18 mouse cellular contexts compared by ENCODE assay signal in genomic region chr13:111136392-111136791, GRCm38 (mm10).
DNase-seq lines count a peak whose midpoint lies in the region; ATAC-seq lines count a peak whose summit lies in the region.
"Had no signal": no experiment of that assay in that cellular context is flagged by ENCODE, and none has a peak within 500 bp of the region (broad histone marks: within the 10 kb centered on the region; RNA-seq: fewer than 3 reads in every experiment).

No protein-coding gene starts in this region.

- H3K4me2 ChIP-seq in forebrain, embryonic 15.5 days (replicated peaks), result no peak overlapping the region
- H3K4me2 ChIP-seq: embryonic facial prominence, embryonic 12.5 days; forebrain, embryonic 13.5 days had no signal

- no peak overlapping the region for H3K4me3 ChIP-seq in forebrain, embryonic 15.5 days
- H3K4me3 ChIP-seq: embryonic facial prominence, embryonic 10.5 days; embryonic facial prominence, embryonic 12.5 days; forebrain, embryonic 13.5 days had no signal

- no peak overlapping the region for H3K9ac ChIP-seq in forebrain, embryonic 15.5 days (replicated peaks)
- H3K9ac ChIP-seq: embryonic facial prominence, embryonic 12.5 days; forebrain, embryonic 13.5 days had no signal

- no peak overlapping the region for H3K27ac ChIP-seq in forebrain, embryonic 15.5 days (replicated peaks)
- H3K27ac ChIP-seq: embryonic facial prominence, embryonic 10.5 days; embryonic facial prominence, embryonic 12.5 days; forebrain, embryonic 13.5 days had no signal

- no peaks in the 10 kb centered on the region for H3K27me3 ChIP-seq in forebrain, embryonic 15.5 days
- H3K27me3 ChIP-seq: embryonic facial prominence, embryonic 12.5 days; forebrain, embryonic 13.5 days had no signal

- no peaks in the 10 kb centered on the region for H3K4me1 ChIP-seq in forebrain, embryonic 15.5 days
- H3K4me1 ChIP-seq: embryonic facial prominence, embryonic 10.5 days; embryonic facial prominence, embryonic 12.5 days; forebrain, embryonic 13.5 days had no signal

- no peak for ATAC-seq in forebrain, embryonic 15.5 days (replicated peaks)
- ATAC-seq: forebrain, embryonic 13.5 days; forebrain, embryonic 16.5 days had no signal

- peak; percentile 29 to 59 for DNase-seq in layer of hippocampus, adult 18-20 months (ENCODE audit: low spot score in 2 of 2)
- no peak for DNase-seq in layer of hippocampus, adult 11-12 months (ENCODE audit: low spot score)
- DNase-seq in layer of hippocampus, adult 9-11 months, result peak; percentile 51
- DNase-seq in layer of hippocampus, adult 9-10 months (ENCODE audit: low spot score), result no peak
- DNase-seq in telencephalon, adult 2 months (ENCODE audit: low read depth, low spot score), result peak; percentile 55
- DNase-seq: adrenal gland, adult 2 months; adrenal gland, postnatal 10 days; adrenal gland, postnatal 25 days; cerebellum, adult 11-12 months; cerebellum, adult 2 months; cerebellum, adult 9-10 months; cerebellum, postnatal 10 days; cerebellum, postnatal 25 days had no signal

- 96% methylated on average over 3 of the region's 3 CpGs for WGBS in forebrain, embryonic 15.5 days

- H3K36me3 ChIP-seq in forebrain, embryonic 15.5 days, result no peaks in the 10 kb centered on the region
- H3K36me3 ChIP-seq: embryonic facial prominence, embryonic 10.5 days; embryonic facial prominence, embryonic 12.5 days had no signal

- H3K9me3 ChIP-seq in forebrain, embryonic 15.5 days, result no peaks in the 10 kb centered on the region
- H3K9me3 ChIP-seq: embryonic facial prominence, embryonic 10.5 days; embryonic facial prominence, embryonic 12.5 days; forebrain, embryonic 13.5 days had no signal

Comparison
In these comparisons a context has a peak if more than half of its experiments do, and no peak if none do; other contexts are left out.
1. DNase-seq: peak in layer of hippocampus, adult 18-20 months (2 of 2), layer of hippocampus, adult 9-11 months (single experiment) and telencephalon, adult 2 months (single experiment); none in layer of hippocampus, adult 11-12 months (single experiment) and layer of hippocampus, adult 9-10 months (single experiment).